Mouse (Mus musculus) heart, embryonic 16.5 days (tissue): ENCODE measurements around the gene Prf1. TPM values are rescaled to one million over a fixed set of nuclear protein-coding genes. Genes with fewer than 3 reads are reported as not detected.
A peak's percentile ranks its signal among the peaks of the same experiment; 100 is the strongest.

Experiments
- ATAC-seq: fragments of 200-750 bp; cut with Nextera tagmentation; replicated peaks from 2 replicates; pipeline ENCODE4 v1.8.0; 2017; ENCODE audit warnings: moderate number of reproducible peaks; ENCODE audit not compliant: insufficient read depth, low FRiP score; ENCODE audit errors: extremely low read depth
- H3K27ac ChIP-seq: fragments of 300-500 bp; sonication (generic); 2 replicates; pipeline ENCODE4 v1.5.1; 2014; ENCODE audit warnings: mild to moderate bottlenecking, low read length, control low read depth, moderate library complexity
- H3K27me3 ChIP-seq: fragments of 300-500 bp; sonication (generic); 2 replicates; pipeline ENCODE4 v1.6.1; 2014; ENCODE audit warnings: low read length, mixed read lengths; ENCODE audit not compliant: control insufficient read depth, insufficient read depth
- H3K36me3 ChIP-seq: fragments of 300-500 bp; sonication (generic); 2 replicates; pipeline ENCODE4 v1.6.1; 2014; ENCODE audit not compliant: control insufficient read depth, insufficient read depth
- H3K4me1 ChIP-seq: fragments of 300-500 bp; sonication (generic); 2 replicates; pipeline ENCODE4 v1.6.1; 2014; ENCODE audit warnings: low read length, mixed read lengths; ENCODE audit not compliant: control insufficient read depth, insufficient read depth
- H3K4me2 ChIP-seq: fragments of 300-500 bp; sonication (generic); 2 replicates; pipeline ENCODE4 v1.6.1; 2014; ENCODE audit warnings: low read depth, mild to moderate bottlenecking, control low read depth, low read length
- H3K4me3 ChIP-seq: fragments of 300-500 bp; sonication (generic); 2 replicates; pipeline ENCODE4 v1.5.1; 2014; ENCODE audit warnings: mild to moderate bottlenecking, control low read depth, low read length
- H3K9ac ChIP-seq: fragments of 300-500 bp; sonication (generic); 2 replicates; pipeline ENCODE4 v1.6.1; 2014; ENCODE audit warnings: low read length, control low read depth
- H3K9me3 ChIP-seq: fragments of 300-500 bp; sonication (generic); replicated peaks from 2 replicates; pipeline ENCODE4 v1.6.1; 2016; ENCODE audit warnings: low read length; ENCODE audit not compliant: control insufficient read depth
- WGBS: fragments of 180-500 bp; shearing (Covaris S2); extraction: QIAGEN DNeasy Blood & Tissue Kit; methylation state at CpG from one replicate; pipeline ENCODE4 v1.1.7; 2014; 5-methylcytosine and 5-hydroxymethylcytosine counted together
- polyA plus RNA-seq: library from polyadenylated mRNA; unstranded; fragments of >200 nt; fragmentation: Nextera tagmentation; extraction: Ambion mirVana; gene quantifications from 2 replicates; pipeline ENCODE4 v1.2.1, GENCODE M21; 2015

Prf1 gene
- polyA plus RNA-seq, result 0.13 TPM in 1 of 2 replicates, not detected in the other

DNA sequence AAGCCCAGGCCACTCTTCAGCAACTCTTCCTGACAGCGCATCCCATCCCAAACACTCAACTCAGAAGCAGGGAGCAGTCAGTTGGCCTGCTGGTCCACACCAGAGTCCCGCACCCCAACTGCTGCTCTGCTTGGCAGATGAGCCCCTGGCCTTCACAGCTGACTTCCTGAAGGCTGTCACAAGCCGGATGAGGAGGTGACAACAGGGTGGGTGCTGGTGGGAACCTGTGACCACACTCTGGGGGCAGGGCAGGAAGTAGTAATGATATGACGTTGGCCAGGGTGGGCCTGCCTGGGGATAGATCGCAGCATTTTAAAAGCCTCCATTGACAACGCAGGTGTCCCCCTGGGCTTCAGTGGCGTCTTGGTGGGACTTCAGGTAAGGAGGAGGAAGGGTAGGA, at the start of gene Prf1:
Gene Prf1 (plus strand): TSS at position 357 of the 400 bp plus-strand sequence.
- Histone ChIP-seq H3K9me3 (no peaks in the 10 kb centered on the region), H3K4me1 (no peaks in the 10 kb centered on the region), H3K36me3 (no peaks in the 10 kb centered on the region), H3K27ac (no peak within 1 kb of the TSS), H3K4me3 (no peak within 1 kb of the TSS), H3K27me3 (no peaks in the 10 kb centered on the region), H3K4me2 (no peak within 1 kb of the TSS), H3K9ac (no peak within 1 kb of the TSS)
- no peak; the same call in 1 of the 2 replicates for ATAC-seq
- WGBS, result 61% methylated on average over 7 of the region's 7 CpGs

DNA sequence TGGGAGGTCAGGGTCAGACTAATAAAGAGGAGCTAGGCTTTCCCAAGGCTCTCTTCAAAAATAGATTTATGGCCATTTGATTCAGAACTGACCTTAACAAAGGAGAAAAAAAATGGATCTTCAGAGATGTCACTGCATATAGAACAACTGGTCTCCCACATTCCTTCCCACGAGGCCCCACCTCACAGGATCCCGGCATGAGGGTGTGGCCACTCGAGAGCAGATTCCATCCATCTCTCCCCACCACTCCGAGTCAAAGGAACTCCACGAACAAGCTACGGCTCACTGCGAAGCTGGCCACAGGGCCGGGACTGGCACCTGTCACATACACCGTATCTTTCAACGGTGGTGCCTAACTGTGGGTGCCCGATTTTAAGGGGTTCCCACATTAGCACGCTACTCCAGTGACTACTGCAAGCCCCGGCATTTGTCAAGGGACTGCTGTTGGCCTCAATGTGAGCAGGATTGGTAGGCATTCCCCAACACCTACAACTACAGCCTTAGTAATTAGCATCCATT, 49.0 kb upstream of the Prf1 start:
- H3K27ac ChIP-seq, result no peak overlapping the region
- no peak for ATAC-seq
- H3K4me3 ChIP-seq, result no peak overlapping the region
- no peaks in the 10 kb centered on the region for H3K4me1 ChIP-seq
- H3K4me2 ChIP-seq, result no peak overlapping the region
- H3K36me3 ChIP-seq, result no peaks in the 10 kb centered on the region
- H3K9me3 ChIP-seq, result peaks cover 4% of the 10 kb centered on the region; the same call in 1 of the 2 replicates
- H3K9ac ChIP-seq, result no peak overlapping the region
- WGBS, result 63% methylated on average over 13 of the region's 13 CpGs
- no peaks in the 10 kb centered on the region for H3K27me3 ChIP-seq

DNA sequence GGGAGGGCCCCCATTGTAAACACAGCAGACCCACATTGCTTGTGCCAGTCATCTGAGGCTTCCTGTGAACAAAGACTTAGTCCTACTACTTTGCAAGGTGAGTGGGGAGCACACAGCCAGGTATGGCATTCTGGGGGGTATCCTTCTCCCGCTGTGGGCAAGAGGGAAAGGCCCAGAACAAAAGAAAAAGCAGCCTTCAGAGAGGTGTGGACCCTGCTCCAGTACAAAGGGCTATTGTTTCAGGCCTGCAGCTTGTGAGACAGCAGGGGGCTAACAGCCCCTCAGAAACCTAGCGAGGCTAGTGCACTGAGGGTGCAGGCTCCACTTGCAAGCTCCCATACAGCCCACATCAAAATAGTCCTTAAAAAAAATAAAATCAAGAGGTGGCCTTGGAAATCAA, 47.7 kb upstream of the Prf1 start:
- WGBS, result 76% methylated on average over 2 of the region's 2 CpGs
- H3K4me2 ChIP-seq, result no peak overlapping the region

DNA sequence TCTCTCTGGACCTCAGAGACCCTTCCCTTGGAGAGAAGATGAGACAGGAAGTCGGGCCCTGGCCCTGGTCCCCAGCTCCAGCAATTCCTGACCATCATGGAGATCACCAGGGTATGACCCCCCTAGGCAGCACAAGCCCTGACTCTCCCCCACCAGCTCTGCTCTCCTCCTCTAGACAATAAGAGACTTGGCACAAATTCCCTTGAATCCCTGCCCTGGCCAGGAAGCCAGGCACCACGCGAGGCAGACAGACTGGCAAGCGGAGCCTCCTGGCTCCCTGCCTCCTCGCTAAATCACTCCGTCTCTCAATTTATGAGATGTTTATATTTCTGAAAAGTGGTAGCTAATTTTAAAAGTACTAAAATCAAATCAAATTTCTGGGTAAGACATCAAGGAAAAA, 42.9 kb upstream of the Prf1 start:
- no peak overlapping the region for H3K4me2 ChIP-seq
- H3K27ac ChIP-seq, result no peak overlapping the region
- no peak overlapping the region for H3K9ac ChIP-seq
- no peaks in the 10 kb centered on the region for H3K27me3 ChIP-seq
- no peak for ATAC-seq
- 72% methylated on average over 6 of the region's 6 CpGs for WGBS
- no peaks in the 10 kb centered on the region for H3K36me3 ChIP-seq
- no peak overlapping the region for H3K4me3 ChIP-seq
- peaks cover 9% of the 10 kb centered on the region for H3K9me3 ChIP-seq
- no peaks in the 10 kb centered on the region for H3K4me1 ChIP-seq

More for the DNA sequence above, 47.7 kb upstream of the Prf1 start:
- Histone ChIP-seq H3K27ac (no peak overlapping the region), H3K4me3 (no peak overlapping the region), H3K9ac (no peak overlapping the region), H3K36me3 (no peaks in the 10 kb centered on the region), H3K27me3 (no peaks in the 10 kb centered on the region), H3K9me3 (peaks cover 4% of the 10 kb centered on the region; the same call in 1 of the 2 replicates), H3K4me1 (no peaks in the 10 kb centered on the region)
- ATAC-seq, result no peak

DNA sequence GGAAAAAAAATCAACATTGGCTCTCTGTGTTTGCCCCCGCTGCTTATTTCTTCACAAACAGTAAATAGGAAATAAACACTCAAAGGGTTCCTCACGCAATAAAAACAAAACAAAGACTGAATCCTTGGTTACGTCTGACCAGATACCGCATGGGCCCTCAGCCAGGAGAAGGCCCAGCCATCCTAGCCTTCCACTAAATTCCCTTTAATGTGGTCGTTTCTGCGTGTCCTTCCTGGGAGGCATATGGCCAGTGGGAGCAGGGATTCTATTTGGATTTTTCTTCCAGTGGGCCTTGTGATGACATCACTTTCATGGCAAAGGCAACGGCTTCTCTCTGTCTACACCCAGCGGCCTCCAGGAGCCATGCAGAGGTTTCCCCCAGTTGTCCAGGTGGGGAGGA, 42.4 kb upstream of the Prf1 start:
- H3K27me3 ChIP-seq, result no peaks in the 10 kb centered on the region
- no peak overlapping the region for H3K4me3 ChIP-seq
- no peak overlapping the region for H3K4me2 ChIP-seq
- no peak for ATAC-seq
- WGBS, result 85% methylated on average over 8 of the region's 8 CpGs
- H3K36me3 ChIP-seq, result no peaks in the 10 kb centered on the region
- peaks cover 9% of the 10 kb centered on the region for H3K9me3 ChIP-seq
- H3K9ac ChIP-seq, result no peak overlapping the region
- H3K4me1 ChIP-seq, result no peaks in the 10 kb centered on the region
- H3K27ac ChIP-seq, result no peak overlapping the region

DNA sequence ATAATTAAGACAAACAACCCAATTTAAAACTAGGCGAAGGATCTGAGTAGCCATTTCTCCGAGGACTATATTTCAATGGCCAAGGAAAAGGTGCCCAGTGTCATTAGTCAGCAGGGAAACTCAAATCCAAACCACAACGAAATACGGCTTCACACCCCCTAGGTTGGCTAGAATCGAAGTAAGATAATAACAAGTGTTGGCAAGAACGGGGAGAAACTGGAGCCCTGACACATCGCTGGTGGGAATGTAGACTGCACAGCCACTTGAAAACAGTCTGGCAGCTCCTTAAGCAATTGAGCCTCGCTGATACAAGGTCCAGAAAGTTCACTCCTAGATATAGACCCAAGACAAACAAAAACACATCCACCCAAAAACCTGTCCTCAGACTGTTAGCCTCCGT, 41.0 kb upstream of the Prf1 start:
- peaks cover 9% of the 10 kb centered on the region for H3K9me3 ChIP-seq
- H3K27ac ChIP-seq, result no peak overlapping the region
- no peak overlapping the region for H3K9ac ChIP-seq
- no peaks in the 10 kb centered on the region for H3K4me1 ChIP-seq
- H3K36me3 ChIP-seq, result no peaks in the 10 kb centered on the region
- WGBS, result 86% methylated on average over 9 of the region's 9 CpGs
- no peak overlapping the region for H3K4me2 ChIP-seq
- no peaks in the 10 kb centered on the region for H3K27me3 ChIP-seq
- H3K4me3 ChIP-seq, result no peak overlapping the region
- ATAC-seq, result no peak

DNA sequence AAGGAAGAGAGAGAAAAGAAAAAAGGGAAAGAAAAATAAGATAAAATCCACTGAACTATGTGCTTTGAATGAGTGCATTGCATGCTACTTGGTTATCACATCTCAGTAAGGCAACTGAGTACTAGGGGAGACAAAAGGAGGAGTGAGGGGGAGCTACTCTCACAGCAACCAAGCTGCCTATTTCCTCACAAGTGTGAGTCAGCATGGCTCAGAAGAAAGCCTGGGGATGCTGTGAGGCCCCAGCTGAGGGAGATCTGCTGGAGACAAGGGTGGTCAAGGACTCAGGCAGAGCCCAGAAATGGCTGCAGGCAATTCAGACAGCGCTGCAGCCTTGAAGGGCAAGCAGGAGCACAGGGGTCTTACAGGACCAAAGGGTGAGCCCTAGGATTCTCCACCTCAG, 39.5 kb upstream of the Prf1 start:
- H3K27me3 ChIP-seq, result no peaks in the 10 kb centered on the region
- no peak overlapping the region for H3K9ac ChIP-seq
- peaks cover 9% of the 10 kb centered on the region for H3K9me3 ChIP-seq
- 71% methylated on average over 1 of the region's 1 CpGs for WGBS
- no peaks in the 10 kb centered on the region for H3K4me1 ChIP-seq
- no peaks in the 10 kb centered on the region for H3K36me3 ChIP-seq
- no peak overlapping the region for H3K4me3 ChIP-seq
- no peak overlapping the region for H3K27ac ChIP-seq
- H3K4me2 ChIP-seq, result no peak overlapping the region
- no peak for ATAC-seq

DNA sequence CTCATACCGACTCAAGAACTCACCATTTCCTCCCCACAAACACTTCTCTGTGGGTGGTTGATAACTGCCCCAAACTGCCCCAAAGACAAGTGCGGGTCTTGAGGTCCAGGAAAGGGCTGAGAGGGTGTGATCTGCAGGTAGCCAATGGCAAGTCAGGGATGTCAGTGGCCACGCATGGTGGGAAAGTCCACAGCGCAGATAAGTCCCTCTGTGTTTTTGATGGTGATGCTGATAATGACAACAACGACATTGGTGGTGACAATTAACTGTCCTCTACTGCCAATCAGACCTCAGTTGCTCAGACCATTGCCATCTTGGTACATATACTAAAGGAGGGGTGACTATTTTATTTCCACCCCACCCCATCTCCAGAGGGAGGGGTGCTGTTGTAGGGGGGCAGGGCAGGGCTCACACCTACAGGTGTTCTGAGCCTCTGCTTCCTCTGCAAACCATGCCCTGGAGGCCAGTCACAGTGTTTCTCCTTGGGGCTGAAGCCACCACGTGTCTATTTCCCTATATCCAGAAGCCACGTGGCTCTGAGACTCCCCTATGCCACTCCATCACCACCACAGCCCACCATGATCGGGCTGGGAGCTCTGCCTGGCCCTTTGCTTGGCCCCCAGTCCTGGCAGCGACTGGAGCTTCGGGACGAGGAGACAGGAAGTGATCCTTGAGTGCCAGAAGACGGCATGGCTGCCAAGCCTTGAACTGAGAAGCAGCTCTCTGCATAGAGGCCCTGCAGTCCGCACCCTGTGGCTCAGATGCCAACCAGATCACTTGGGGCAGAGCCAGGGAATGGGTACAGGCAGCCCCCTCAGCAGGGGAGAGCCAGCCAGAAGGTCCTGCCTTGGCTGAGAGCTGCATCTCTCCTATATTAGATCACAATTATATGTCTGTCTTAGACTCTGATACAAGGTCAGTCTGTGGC, 36.1 kb upstream of the Prf1 start:
- H3K36me3 ChIP-seq, result no peaks in the 10 kb centered on the region
- peaks cover 8% of the 10 kb centered on the region; the same call in 1 of the 2 replicates for H3K9me3 ChIP-seq
- no peaks in the 10 kb centered on the region for H3K4me1 ChIP-seq
- H3K27ac ChIP-seq, result no peak overlapping the region
- 42% methylated on average over 13 of the region's 13 CpGs for WGBS
- no peak overlapping the region for H3K4me3 ChIP-seq
- H3K9ac ChIP-seq, result no peak overlapping the region
- H3K4me2 ChIP-seq, result no peak overlapping the region
- peak; percentile 37; the same call in 1 of the 2 replicates for ATAC-seq
- H3K27me3 ChIP-seq, result no peaks in the 10 kb centered on the region

DNA sequence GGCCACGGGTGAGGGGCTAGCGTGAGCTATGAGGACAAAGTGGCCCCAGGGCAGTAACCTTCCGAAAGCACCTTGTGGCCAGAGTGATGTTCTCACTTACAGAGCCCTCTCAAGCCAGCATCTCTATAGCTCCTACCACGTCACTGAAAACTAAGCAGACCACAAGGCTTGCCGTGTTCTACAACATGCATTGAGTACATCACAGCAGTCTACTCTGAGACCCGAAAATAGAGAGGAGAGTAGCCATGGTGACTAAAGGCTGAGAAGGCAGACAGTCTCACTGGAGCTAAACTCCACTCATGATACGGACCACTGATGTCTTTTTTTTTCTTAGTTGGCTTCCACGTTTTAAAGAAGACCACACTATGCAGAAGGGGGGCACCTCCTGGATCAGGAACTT, 34.0 kb upstream of the Prf1 start:
- H3K4me2 ChIP-seq, result no peak overlapping the region
- no peak overlapping the region for H3K27ac ChIP-seq
- H3K9ac ChIP-seq, result no peak overlapping the region
- no peaks in the 10 kb centered on the region for H3K4me1 ChIP-seq
- H3K36me3 ChIP-seq, result no peaks in the 10 kb centered on the region
- WGBS, result 79% methylated on average over 8 of the region's 8 CpGs
- ATAC-seq, result no peak
- no peaks in the 10 kb centered on the region for H3K27me3 ChIP-seq
- 0 out of 2 replicates have a peak, but pooled peaks cover 3% of the 10 kb centered on the region for H3K9me3 ChIP-seq
- H3K4me3 ChIP-seq, result no peak overlapping the region
